Mouse (Mus musculus): ENCODE measurements around the gene Mfap3l.

GRCm38 (mm10) chr8:60621561-60621960, 11.1 kb upstream of the Mfap3l start:
- TF ChIP-seq CTCF (IDR thresholded peaks at IDR 0.05; ENCODE audit: borderline replicate concordance, insufficient read depth, low read depth, low read length) = no peak
- TF ChIP-seq POLR2A (IDR thresholded peaks at IDR 0.05; ENCODE audit: borderline replicate concordance, insufficient read depth, low read length) = no peak

All from cerebellum, adult 2 months (tissue).